ENCODE assay signal across 28 mouse cellular contexts in the genomic region with DNA sequence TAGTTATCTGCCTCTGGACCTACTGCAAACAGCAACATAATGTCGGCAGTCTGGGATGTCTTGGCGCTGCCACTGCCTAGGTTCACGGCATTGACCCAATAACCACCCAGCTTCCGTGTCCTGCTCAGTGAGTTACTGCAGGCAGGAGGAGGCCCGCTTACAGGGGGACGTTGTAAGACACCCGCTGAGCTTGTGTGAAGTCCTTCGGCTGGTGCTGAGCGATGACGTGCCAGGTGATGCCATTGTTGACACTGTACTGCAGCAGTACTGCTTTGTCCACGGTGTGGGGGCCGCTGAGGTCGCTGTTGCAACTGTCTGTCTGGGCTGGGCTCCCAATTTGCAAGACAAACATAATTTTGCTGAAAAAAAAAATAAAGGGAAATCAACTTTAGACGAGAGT. TPM values are rescaled to one million over a fixed set of nuclear protein-coding genes. Genes with fewer than 3 reads are reported as not detected.
A peak's percentile ranks its signal among the peaks of the same experiment; 100 is the strongest.
DNase-seq lines count a peak whose midpoint lies in the region; ATAC-seq and TF ChIP-seq lines count a peak whose summit lies in the region.
"Had no signal": no experiment of that assay in that cellular context is flagged by ENCODE, and none has a peak within 500 bp of the region (broad histone marks: within the 10 kb centered on the region; RNA-seq: fewer than 3 reads in every experiment).

No protein-coding gene starts in this region.

- DNase-seq in adrenal gland, adult 2 months: peak; percentile 37
- DNase-seq in adrenal gland, adult 18-20 months (ENCODE audit: low spot score in 2 of 2): no peak
- no peak for DNase-seq in heart, adult 2 months
- peak; percentile 57 for DNase-seq in lung, embryonic 14.5 days
- no peak for DNase-seq in lung, adult 2 months
- no peak for DNase-seq in gastrocnemius, postnatal 25 days
- DNase-seq: cerebellum, adult 11-12 months; cerebellum, postnatal 25 days; forebrain, postnatal 0 days; gastrocnemius, postnatal 14 days; kidney, adult 2 months; thymus, postnatal 25 days had no signal

- no peak overlapping the region for H3K4me3 ChIP-seq in heart, embryonic 12.5 days
- H3K4me3 ChIP-seq in heart, adult 2 months: no peak overlapping the region
- no peak overlapping the region for H3K4me3 ChIP-seq in lung, embryonic 14.5 days (ENCODE audit: low read depth, low read length)
- no peak overlapping the region for H3K4me3 ChIP-seq in lung, adult 2 months (replicated peaks; ENCODE audit: extremely low read depth, low read depth, low read length)
- 0 out of 2 replicates have a peak overlapping the region, but pooled peaks have one; percentile 3 for H3K4me3 ChIP-seq in heart, embryonic 16.5 days (ENCODE audit: low read length)
- H3K4me3 ChIP-seq: embryonic facial prominence, embryonic 12.5 days; hindbrain, embryonic 15.5 days; left cerebral cortex, adult 2 months; midbrain, embryonic 10.5 days; myocyte; neural tube, embryonic 13.5 days; stomach, embryonic 15.5 days had no signal

- no peaks in the 10 kb centered on the region for H3K36me3 ChIP-seq in heart, embryonic 12.5 days
- H3K36me3 ChIP-seq in heart, adult 2 months (ENCODE audit: control insufficient read depth, insufficient read depth, low read length): no peaks in the 10 kb centered on the region
- no peaks in the 10 kb centered on the region for H3K36me3 ChIP-seq in lung, embryonic 14.5 days (ENCODE audit: insufficient read depth)
- H3K36me3 ChIP-seq in heart, embryonic 16.5 days (ENCODE audit: control insufficient read depth, insufficient read depth): no peaks in the 10 kb centered on the region
- H3K36me3 ChIP-seq: embryonic facial prominence, embryonic 12.5 days; hindbrain, embryonic 15.5 days; midbrain, embryonic 10.5 days; stomach, embryonic 15.5 days had no signal

- no peak overlapping the region for H3K27ac ChIP-seq in heart, embryonic 12.5 days (ENCODE audit: poor library complexity, severe bottlenecking)
- no peak overlapping the region for H3K27ac ChIP-seq in heart, adult 2 months
- no peak overlapping the region for H3K27ac ChIP-seq in lung, embryonic 14.5 days (ENCODE audit: low read depth)
- no peak overlapping the region for H3K27ac ChIP-seq in heart, embryonic 16.5 days (ENCODE audit: low read length)
- H3K27ac ChIP-seq: embryonic facial prominence, embryonic 12.5 days; hindbrain, embryonic 15.5 days; kidney, postnatal 0 days; left cerebral cortex, adult 2 months; midbrain, embryonic 10.5 days; neural tube, embryonic 13.5 days; stomach, embryonic 15.5 days had no signal

- 0 out of 2 replicates have a peak, but pooled peaks have one; percentile 42 for ATAC-seq in heart, embryonic 12.5 days (ENCODE audit: insufficient number of reproducible peaks, low FRiP score)
- peak; percentile 85 for ATAC-seq in lung, embryonic 14.5 days (ENCODE audit: insufficient read depth)
- no peak for ATAC-seq in heart, embryonic 16.5 days (replicated peaks; ENCODE audit: extremely low read depth, insufficient read depth, low FRiP score)
- ATAC-seq: activated CD4-positive, CD25-positive, alpha-beta regulatory T cell, adult 4 months; forebrain, postnatal 0 days; midbrain, embryonic 16.5 days had no signal

- no peak for TF ChIP-seq EP300 in heart, adult 2 months (IDR thresholded peaks at IDR 0.05; ENCODE audit: insufficient read depth, low read depth, low read length)

- no peaks in the 10 kb centered on the region for H3K9me3 ChIP-seq in heart, embryonic 12.5 days (replicated peaks)
- no peaks in the 10 kb centered on the region for H3K9me3 ChIP-seq in lung, embryonic 14.5 days (ENCODE audit: low read depth, low read length)
- H3K9me3 ChIP-seq in heart, embryonic 16.5 days (replicated peaks; ENCODE audit: control insufficient read depth, low read length): no peaks in the 10 kb centered on the region
- H3K9me3 ChIP-seq: embryonic facial prominence, embryonic 12.5 days; hindbrain, embryonic 15.5 days; midbrain, embryonic 10.5 days; neural tube, embryonic 13.5 days; stomach, embryonic 15.5 days had no signal

- TF ChIP-seq POLR2A in heart, adult 2 months (IDR thresholded peaks at IDR 0.05; ENCODE audit: insufficient read depth, low read depth, low read length): no peak
- no peak for TF ChIP-seq POLR2A in lung, adult 2 months (IDR thresholded peaks at IDR 0.05; ENCODE audit: borderline replicate concordance, extremely low read depth, low read depth, low read length)

- peak overlapping the region; percentile 53 for H3K4me2 ChIP-seq in heart, embryonic 12.5 days
- H3K4me2 ChIP-seq in lung, embryonic 14.5 days: no peak overlapping the region
- peak overlapping the region; percentile 49 for H3K4me2 ChIP-seq in heart, embryonic 16.5 days (ENCODE audit: low read depth, low read length)
- H3K4me2 ChIP-seq: embryonic facial prominence, embryonic 12.5 days; hindbrain, embryonic 15.5 days; neural tube, embryonic 13.5 days; stomach, embryonic 15.5 days had no signal

- no peak overlapping the region for H3K9ac ChIP-seq in heart, embryonic 12.5 days
- H3K9ac ChIP-seq in heart, adult 2 months (ENCODE audit: low read depth, low read length): no peak overlapping the region
- no peak overlapping the region for H3K9ac ChIP-seq in lung, embryonic 14.5 days
- no peak overlapping the region for H3K9ac ChIP-seq in heart, embryonic 16.5 days (ENCODE audit: low read length)
- H3K9ac ChIP-seq: embryonic facial prominence, embryonic 12.5 days; forebrain, postnatal 0 days; hindbrain, embryonic 15.5 days; neural tube, embryonic 13.5 days; stomach, embryonic 15.5 days had no signal

- peaks cover 19% of the 10 kb centered on the region for H3K4me1 ChIP-seq in heart, embryonic 12.5 days (replicated peaks)
- peaks cover 1% of the 10 kb centered on the region; the same call in 1 of the 2 replicates for H3K4me1 ChIP-seq in heart, adult 2 months (ENCODE audit: control insufficient read depth, insufficient read depth, low read length)
- H3K4me1 ChIP-seq in lung, embryonic 14.5 days (ENCODE audit: insufficient read depth): no peaks in the 10 kb centered on the region
- no peaks in the 10 kb centered on the region for H3K4me1 ChIP-seq in lung, adult 2 months (ENCODE audit: control insufficient read depth, insufficient read depth, low read length)
- 0 out of 2 replicates have a peak, but pooled peaks cover 2% of the 10 kb centered on the region for H3K4me1 ChIP-seq in heart, embryonic 16.5 days (ENCODE audit: control insufficient read depth, insufficient read depth, low read length)
- H3K4me1 ChIP-seq: embryonic facial prominence, embryonic 12.5 days; midbrain, embryonic 10.5 days; neural tube, embryonic 13.5 days; stomach, embryonic 15.5 days had no signal

- intact Hi-C loops in heart, adult 2 months (cut with DNase I): no loop called here

- no peaks in the 10 kb centered on the region for H3K79me2 ChIP-seq in heart, adult 2 months (replicated peaks; ENCODE audit: control insufficient read depth, insufficient read depth, low read length)

- TF ChIP-seq CTCF in heart, adult 2 months (IDR thresholded peaks at IDR 0.05): no peak
- TF ChIP-seq CTCF in lung, embryonic 14.5 days (IDR thresholded peaks at IDR 0.05; ENCODE audit: low read depth): no peak
- no peak for TF ChIP-seq CTCF in lung, adult 2 months (IDR thresholded peaks at IDR 0.05; ENCODE audit: insufficient read depth, low read length)

- no peaks in the 10 kb centered on the region for H3K27me3 ChIP-seq in heart, embryonic 12.5 days (replicated peaks)
- no peaks in the 10 kb centered on the region for H3K27me3 ChIP-seq in heart, adult 2 months (ENCODE audit: control insufficient read depth, insufficient read depth, low read length)
- no peaks in the 10 kb centered on the region for H3K27me3 ChIP-seq in lung, embryonic 14.5 days (ENCODE audit: insufficient read depth, low read length)
- no peaks in the 10 kb centered on the region for H3K27me3 ChIP-seq in heart, embryonic 16.5 days (ENCODE audit: control insufficient read depth, insufficient read depth, low read length)
- H3K27me3 ChIP-seq: embryonic facial prominence, embryonic 12.5 days; hindbrain, embryonic 15.5 days; neural tube, embryonic 13.5 days; stomach, embryonic 15.5 days had no signal

- WGBS in heart, embryonic 12.5 days: 42% methylated on average over 14 of the region's 14 CpGs
- 45% methylated on average over 14 of the region's 14 CpGs for WGBS in heart, adult 2 months
- 27% methylated on average over 14 of the region's 14 CpGs for WGBS in lung, embryonic 14.5 days
- WGBS in lung, adult 2 months: 39% methylated on average over 14 of the region's 14 CpGs
- WGBS in heart, embryonic 16.5 days: 34% methylated on average over 14 of the region's 14 CpGs

RNA-seq across cellular contexts. Expression of gene Slc26a5, which starts 31.2 kb away (rescaled TPM):
- total RNA-seq in adrenal gland, adult 2 months (2021): under 1 TPM in 1 of 2 experiments, not detected in 1; 0.14 TPM
- not detected in 2 replicates for polyA plus RNA-seq in adrenal gland, adult 2 months (2012; rRNA removed)
- total RNA-seq in adrenal gland, adult 18-20 months (2021): not detected
- polyA plus RNA-seq in heart, embryonic 12.5 days (2016; fragmentation: Nextera tagmentation; extraction: Ambion mirVana): not detected in 2 replicates
- not detected for total RNA-seq in heart, adult 2 months (2021)
- polyA plus RNA-seq in heart, adult 2 months (2012; rRNA removed): not detected in 2 replicates
- polyA plus RNA-seq in lung, embryonic 14.5 days (2014; fragmentation: Nextera tagmentation; extraction: Ambion mirVana): 0.12 and 0.30 TPM in 2 replicates
- not detected in 2 replicates for polyA plus RNA-seq in lung, adult 2 months (2012; rRNA removed)
- not detected in 2 replicates for polyA plus RNA-seq in heart, embryonic 16.5 days (2015; fragmentation: Nextera tagmentation; extraction: Ambion mirVana)
- not detected for total RNA-seq in gastrocnemius, postnatal 25 days (2021)
- total RNA-seq: gastrocnemius, postnatal 14 days; hematopoietic stem cell, adult 5-6 weeks had no signal
- polyA plus RNA-seq: activated CD4-positive, CD25-positive, alpha-beta regulatory T cell, adult 4 months; intestine, embryonic 14.5 days; kidney, adult 2 months; kidney, postnatal 0 days; large intestine, adult 2 months; liver, embryonic 16.5 days; myocyte; neural tube, embryonic 13.5 days; stomach, embryonic 15.5 days had no signal

Comparison
In these comparisons a context has a peak if more than half of its experiments do, and no peak if none do; other contexts are left out.
1. DNase-seq: peak in adrenal gland, adult 2 months (single experiment) and lung, embryonic 14.5 days (single experiment); none in adrenal gland, adult 18-20 months (0 of 2), heart, adult 2 months (0 of 2), lung, adult 2 months (single experiment) and gastrocnemius, postnatal 25 days (single experiment).